Mouse (Mus musculus): ENCODE measurements at regions not wholly inside any gene's neighbourhood (a gene's known extent, or its start where the extent isn't known, plus 50 kb on each side); places are given as distances from the start of the nearest gene placed in this dataset.

- H3K9me3 ChIP-seq (replicated peaks), result no peaks in the 10 kb centered on the region
- WGBS, result 75% methylated on average over 2 of the region's 2 CpGs
- no peaks in the 10 kb centered on the region for H3K27me3 ChIP-seq (replicated peaks)
- H3K4me1 ChIP-seq (replicated peaks), result peaks cover 7% of the 10 kb centered on the region
- no peak overlapping the region for H3K9ac ChIP-seq
- no peak overlapping the region for H3K27ac ChIP-seq (ENCODE audit: poor library complexity, severe bottlenecking)
- no peak overlapping the region for H3K4me3 ChIP-seq
- H3K4me2 ChIP-seq, result no peak overlapping the region
- ATAC-seq (ENCODE audit: insufficient number of reproducible peaks, low FRiP score), result no peak
- H3K36me3 ChIP-seq, result no peaks in the 10 kb centered on the region
Measured at GRCm38 (mm10) chr1:71996828-71997227, 215.3 kb downstream of the Mreg start.

GRCm38 (mm10) chr1:71996234-71996619 is 215.9 kb downstream of the Mreg start:
- H3K9ac ChIP-seq, result no peak overlapping the region
- peaks cover 7% of the 10 kb centered on the region for H3K4me1 ChIP-seq (replicated peaks)
- no peaks in the 10 kb centered on the region for H3K9me3 ChIP-seq (replicated peaks)
- no peak for ATAC-seq (ENCODE audit: insufficient number of reproducible peaks, low FRiP score)
- 82% methylated on average over 7 of the region's 7 CpGs for WGBS
- H3K4me3 ChIP-seq, result no peak overlapping the region
- no peaks in the 10 kb centered on the region for H3K36me3 ChIP-seq
- H3K27me3 ChIP-seq (replicated peaks), result no peaks in the 10 kb centered on the region
- no peak overlapping the region for H3K4me2 ChIP-seq
- H3K27ac ChIP-seq (ENCODE audit: poor library complexity, severe bottlenecking), result no peak overlapping the region

- no peak for ATAC-seq (ENCODE audit: insufficient number of reproducible peaks, low FRiP score)
Measured at GRCm38 (mm10) chr1:71995573-71996233, 216.4 kb downstream of the Mreg start.

GRCm38 (mm10) chr1:71990936-71991335 is 221.2 kb downstream of the Mreg start:
- 93% methylated on average over 3 of the region's 3 CpGs for WGBS
- ATAC-seq (ENCODE audit: insufficient number of reproducible peaks, low FRiP score), result no peak
- H3K27me3 ChIP-seq (replicated peaks), result no peaks in the 10 kb centered on the region

More at GRCm38 (mm10) chr1:71995573-71996233, 216.4 kb downstream of the Mreg start:
- WGBS, result 79% methylated on average over 16 of the region's 16 CpGs
- H3K4me3 ChIP-seq, result no peak overlapping the region
- H3K36me3 ChIP-seq, result no peaks in the 10 kb centered on the region
- no peak overlapping the region for H3K9ac ChIP-seq
- peaks cover 3% of the 10 kb centered on the region for H3K4me1 ChIP-seq (replicated peaks)
- no peaks in the 10 kb centered on the region for H3K27me3 ChIP-seq (replicated peaks)
- H3K27ac ChIP-seq (ENCODE audit: poor library complexity, severe bottlenecking), result no peak overlapping the region
- no peaks in the 10 kb centered on the region for H3K9me3 ChIP-seq (replicated peaks)
- H3K4me2 ChIP-seq, result no peak overlapping the region

GRCm38 (mm10) chr1:71988086-71988485 is 224.0 kb downstream of the Mreg start:
- H3K27me3 ChIP-seq (replicated peaks), result no peaks in the 10 kb centered on the region
- H3K4me3 ChIP-seq, result no peak overlapping the region
- no peaks in the 10 kb centered on the region for H3K9me3 ChIP-seq (replicated peaks)
- 89% methylated on average over 3 of the region's 3 CpGs for WGBS
- no peak overlapping the region for H3K27ac ChIP-seq (ENCODE audit: poor library complexity, severe bottlenecking)
- no peak overlapping the region for H3K4me2 ChIP-seq
- H3K4me1 ChIP-seq (replicated peaks), result 0 out of 2 replicates have a peak, but pooled peaks cover 4% of the 10 kb centered on the region
- no peak overlapping the region for H3K9ac ChIP-seq
- no peak for ATAC-seq (ENCODE audit: insufficient number of reproducible peaks, low FRiP score)
- H3K36me3 ChIP-seq, result no peaks in the 10 kb centered on the region

More at GRCm38 (mm10) chr1:71990936-71991335, 221.2 kb downstream of the Mreg start:
- H3K4me1 ChIP-seq (replicated peaks), result no peaks in the 10 kb centered on the region
- no peak overlapping the region for H3K4me2 ChIP-seq
- no peak overlapping the region for H3K27ac ChIP-seq (ENCODE audit: poor library complexity, severe bottlenecking)
- no peak overlapping the region for H3K4me3 ChIP-seq
- H3K9me3 ChIP-seq (replicated peaks), result no peaks in the 10 kb centered on the region
- no peaks in the 10 kb centered on the region for H3K36me3 ChIP-seq
- H3K9ac ChIP-seq, result no peak overlapping the region

- no peak for ATAC-seq (ENCODE audit: insufficient number of reproducible peaks, low FRiP score)
- no peak overlapping the region for H3K9ac ChIP-seq
- no peaks in the 10 kb centered on the region for H3K36me3 ChIP-seq
- no peaks in the 10 kb centered on the region for H3K9me3 ChIP-seq (replicated peaks)
- 74% methylated on average over 1 of the region's 1 CpGs for WGBS
- H3K4me2 ChIP-seq, result no peak overlapping the region
- H3K27me3 ChIP-seq (replicated peaks), result no peaks in the 10 kb centered on the region
- H3K27ac ChIP-seq (ENCODE audit: poor library complexity, severe bottlenecking), result no peak overlapping the region
- H3K4me3 ChIP-seq, result no peak overlapping the region
- 0 out of 2 replicates have a peak, but pooled peaks cover 4% of the 10 kb centered on the region for H3K4me1 ChIP-seq (replicated peaks)
Measured at GRCm38 (mm10) chr1:71986047-71986446, 226.1 kb downstream of the Mreg start.

- Histone ChIP-seq H3K9me3 (replicated peaks) (no peaks in the 10 kb centered on the region), H3K4me2 (no peak overlapping the region), H3K36me3 (no peaks in the 10 kb centered on the region), H3K9ac (no peak overlapping the region), H3K4me1 (replicated peaks) (0 out of 2 replicates have a peak, but pooled peaks cover 4% of the 10 kb centered on the region), H3K27ac (ENCODE audit: poor library complexity, severe bottlenecking) (no peak overlapping the region), H3K27me3 (replicated peaks) (no peaks in the 10 kb centered on the region), H3K4me3 (no peak overlapping the region)
- WGBS, result 87% methylated on average over 7 of the region's 7 CpGs
- no peak for ATAC-seq (ENCODE audit: insufficient number of reproducible peaks, low FRiP score)
Measured at GRCm38 (mm10) chr1:71983786-71984185, 228.3 kb downstream of the Mreg start.

- 78% methylated on average over 5 of the region's 5 CpGs for WGBS
- Histone ChIP-seq H3K4me2 (no peak overlapping the region), H3K36me3 (no peaks in the 10 kb centered on the region), H3K4me3 (no peak overlapping the region), H3K4me1 (replicated peaks) (0 out of 2 replicates have a peak, but pooled peaks cover 4% of the 10 kb centered on the region), H3K9me3 (replicated peaks) (no peaks in the 10 kb centered on the region), H3K27me3 (replicated peaks) (no peaks in the 10 kb centered on the region), H3K27ac (ENCODE audit: poor library complexity, severe bottlenecking) (no peak overlapping the region), H3K9ac (no peak overlapping the region)
- ATAC-seq (ENCODE audit: insufficient number of reproducible peaks, low FRiP score), result no peak
Measured at GRCm38 (mm10) chr1:71982423-71983262, 229.5 kb downstream of the Mreg start.

- Histone ChIP-seq H3K27me3 (replicated peaks) (no peaks in the 10 kb centered on the region), H3K4me2 (no peak overlapping the region), H3K9ac (no peak overlapping the region), H3K36me3 (no peaks in the 10 kb centered on the region), H3K4me3 (no peak overlapping the region), H3K9me3 (replicated peaks) (no peaks in the 10 kb centered on the region), H3K27ac (ENCODE audit: poor library complexity, severe bottlenecking) (no peak overlapping the region), H3K4me1 (replicated peaks) (0 out of 2 replicates have a peak, but pooled peaks cover 4% of the 10 kb centered on the region)
- WGBS, result 59% methylated on average over 4 of the region's 4 CpGs
- no peak for ATAC-seq (ENCODE audit: insufficient number of reproducible peaks, low FRiP score)
Measured at GRCm38 (mm10) chr1:71980624-71981023, 231.5 kb downstream of the Mreg start.

GRCm38 (mm10) chr1:71979261-71979660 is 232.8 kb downstream of the Mreg start:
- ATAC-seq (ENCODE audit: insufficient number of reproducible peaks, low FRiP score), result no peak
- WGBS, result 74% methylated on average over 4 of the region's 4 CpGs
- no peak overlapping the region for H3K9ac ChIP-seq
- H3K27me3 ChIP-seq (replicated peaks), result no peaks in the 10 kb centered on the region
- H3K4me2 ChIP-seq, result no peak overlapping the region
- H3K4me1 ChIP-seq (replicated peaks), result 0 out of 2 replicates have a peak, but pooled peaks cover 4% of the 10 kb centered on the region
- no peak overlapping the region for H3K4me3 ChIP-seq
- no peaks in the 10 kb centered on the region for H3K9me3 ChIP-seq (replicated peaks)
- H3K36me3 ChIP-seq, result no peaks in the 10 kb centered on the region
- H3K27ac ChIP-seq (ENCODE audit: poor library complexity, severe bottlenecking), result no peak overlapping the region

DNA sequence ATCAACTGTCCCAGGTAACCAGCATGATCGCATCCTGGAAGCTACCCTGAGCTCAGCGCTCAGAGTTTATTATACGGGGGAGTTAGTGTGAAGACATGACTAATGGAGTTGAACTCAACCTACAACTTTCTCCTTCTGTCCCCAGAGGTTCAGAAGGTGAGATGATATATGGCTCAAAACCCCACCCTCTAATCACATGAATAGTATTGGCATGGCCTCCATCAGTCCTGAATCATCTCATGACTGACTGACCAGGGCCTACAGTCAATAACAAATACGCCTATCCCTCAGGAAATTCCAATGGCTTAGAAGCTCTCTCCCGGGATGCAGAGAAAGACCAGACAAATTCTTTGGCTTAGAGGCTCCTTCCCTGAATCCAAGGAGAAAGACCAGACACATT is 234.7 kb downstream of the Mreg start:
- no peaks in the 10 kb centered on the region for H3K9me3 ChIP-seq (replicated peaks)
- H3K4me1 ChIP-seq (replicated peaks), result no peaks in the 10 kb centered on the region
- H3K4me3 ChIP-seq, result no peak overlapping the region
- no peak overlapping the region for H3K27ac ChIP-seq (ENCODE audit: poor library complexity, severe bottlenecking)
- H3K4me2 ChIP-seq, result no peak overlapping the region
- 77% methylated on average over 5 of the region's 5 CpGs for WGBS
- no peak overlapping the region for H3K9ac ChIP-seq
- H3K27me3 ChIP-seq (replicated peaks), result no peaks in the 10 kb centered on the region
- H3K36me3 ChIP-seq, result no peaks in the 10 kb centered on the region
- ATAC-seq (ENCODE audit: insufficient number of reproducible peaks, low FRiP score), result no peak

Data from heart, embryonic 12.5 days (tissue).